Mouse (Mus musculus): Measurements from ENCODE around the gene Sall1. TPM values are rescaled to one million over a fixed set of nuclear protein-coding genes. Genes with fewer than 3 reads are reported as not detected.

Gene Sall1
- polyA plus RNA-seq, 1 experiment from 2014 or later, result 2.4 TPM

DNA sequence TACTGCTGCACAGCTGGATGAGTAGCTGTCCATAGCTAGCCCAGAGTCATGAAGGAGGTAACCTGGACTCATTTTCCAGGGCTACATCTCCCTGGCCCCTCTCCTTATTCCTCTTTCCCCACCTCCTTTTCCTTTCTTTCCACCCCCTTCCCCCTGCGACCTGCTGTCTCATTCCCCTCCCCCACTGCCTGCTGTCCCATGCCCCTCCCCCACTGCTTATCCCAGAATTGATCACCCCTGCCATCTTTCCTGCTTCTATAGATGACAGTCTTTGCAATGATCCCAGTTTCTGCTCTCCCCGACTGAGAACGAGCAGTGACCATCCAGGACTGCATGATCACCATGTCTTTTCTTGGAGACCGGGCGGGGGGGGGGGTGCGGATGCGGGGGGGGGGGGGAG is 35.2 kb downstream of the Sall1 start:
- H3K27me3 ChIP-seq (replicated peaks), result no peaks in the 10 kb centered on the region; the same call in 1 of the 2 replicates
- WGBS, result 28% methylated on average over 4 of the region's 7 CpGs
- no peak overlapping the region for H3K27ac ChIP-seq
- H3K4me1 ChIP-seq (replicated peaks), result peaks cover 16% of the 10 kb centered on the region
- H3K4me3 ChIP-seq (replicated peaks), result no peak overlapping the region
- H3K4me2 ChIP-seq (replicated peaks), result no peak overlapping the region
- no peaks in the 10 kb centered on the region for H3K36me3 ChIP-seq
- H3K9me3 ChIP-seq, result no peaks in the 10 kb centered on the region
- no peak for ATAC-seq
- no peak overlapping the region for H3K9ac ChIP-seq

DNA sequence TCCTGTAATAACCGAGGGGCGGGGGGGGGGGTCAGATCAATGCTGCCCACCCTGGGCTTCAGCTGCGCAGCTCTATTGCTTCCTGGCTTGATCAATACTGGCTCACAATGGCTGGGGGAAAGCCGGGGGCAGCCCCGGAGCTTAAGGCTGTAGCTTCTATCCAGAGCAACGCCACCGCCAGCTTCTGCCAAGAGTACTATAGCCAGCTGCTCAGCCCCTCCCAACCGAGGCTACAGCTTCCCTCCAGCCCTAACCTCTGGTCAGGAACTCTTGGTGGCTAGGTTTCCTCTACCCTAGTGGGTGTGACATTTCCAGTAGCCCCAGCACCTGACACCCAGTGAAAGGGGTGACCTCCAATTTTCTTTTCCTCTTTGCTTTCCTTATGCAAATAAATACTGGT is 36.8 kb downstream of the Sall1 start:
- Histone ChIP-seq H3K4me3 (replicated peaks) (no peak overlapping the region), H3K4me1 (replicated peaks) (peaks cover 20% of the 10 kb centered on the region), H3K36me3 (no peaks in the 10 kb centered on the region), H3K27ac (no peak overlapping the region), H3K27me3 (replicated peaks) (no peaks in the 10 kb centered on the region; the same call in 1 of the 2 replicates), H3K4me2 (replicated peaks) (peak overlapping the region; percentile 96), H3K9me3 (no peaks in the 10 kb centered on the region), H3K9ac (no peak overlapping the region)
- WGBS, result 7% methylated on average over 8 of the region's 8 CpGs
- ATAC-seq, result peak; percentile 55

DNA sequence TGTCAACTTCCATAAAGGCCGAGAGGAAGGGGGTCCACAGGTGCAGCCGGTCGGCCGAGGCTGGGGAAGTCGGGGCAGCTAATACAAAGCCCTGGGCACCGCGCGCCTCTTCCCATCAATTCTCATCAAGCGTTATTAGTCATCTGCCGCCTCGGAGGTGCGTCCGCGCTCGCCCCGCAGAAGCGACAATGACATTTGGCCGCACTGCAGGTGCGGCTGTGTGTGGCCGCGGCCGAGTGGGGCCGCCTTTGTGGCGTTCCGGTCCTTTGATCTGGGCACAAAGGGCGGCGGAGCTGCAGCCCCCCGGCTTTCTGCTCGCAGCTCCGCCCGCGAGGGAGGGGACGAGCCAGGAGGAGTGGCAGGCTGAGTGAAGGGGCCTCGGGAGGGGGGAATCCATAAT is 37.5 kb downstream of the Sall1 start:
- H3K27me3 ChIP-seq (replicated peaks), result no peaks in the 10 kb centered on the region; the same call in 1 of the 2 replicates
- peak overlapping the region; percentile 39 for H3K9ac ChIP-seq
- WGBS, result under 1% methylated on average over 34 of the region's 34 CpGs
- peak overlapping the region; percentile 49 for H3K4me3 ChIP-seq (replicated peaks)
- no peak overlapping the region for H3K27ac ChIP-seq
- no peak for ATAC-seq
- no peaks in the 10 kb centered on the region for H3K9me3 ChIP-seq
- H3K4me1 ChIP-seq (replicated peaks), result peaks cover 23% of the 10 kb centered on the region
- peak overlapping the region; percentile 96 for H3K4me2 ChIP-seq (replicated peaks)
- no peaks in the 10 kb centered on the region for H3K36me3 ChIP-seq

DNA sequence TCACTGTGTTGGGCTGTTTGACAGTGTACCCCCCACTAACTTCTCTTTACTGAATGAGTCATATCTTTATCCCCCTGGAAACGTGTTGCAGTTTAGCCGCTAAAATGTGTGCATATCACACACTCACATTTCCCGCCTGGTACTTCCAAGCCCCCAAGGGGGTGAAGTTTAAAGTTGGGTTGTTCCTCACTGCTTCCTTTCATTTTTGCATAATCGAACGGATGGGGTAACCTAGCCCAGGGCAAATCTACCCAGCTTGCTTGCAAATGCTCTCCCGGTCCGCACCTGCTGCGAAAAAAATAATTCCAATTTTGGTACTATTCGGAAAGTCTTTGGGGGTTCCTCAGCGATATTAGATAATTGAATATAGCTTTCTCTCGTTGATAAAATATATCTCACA is 38.2 kb downstream of the Sall1 start:
- H3K27ac ChIP-seq, result no peak overlapping the region

DNA sequence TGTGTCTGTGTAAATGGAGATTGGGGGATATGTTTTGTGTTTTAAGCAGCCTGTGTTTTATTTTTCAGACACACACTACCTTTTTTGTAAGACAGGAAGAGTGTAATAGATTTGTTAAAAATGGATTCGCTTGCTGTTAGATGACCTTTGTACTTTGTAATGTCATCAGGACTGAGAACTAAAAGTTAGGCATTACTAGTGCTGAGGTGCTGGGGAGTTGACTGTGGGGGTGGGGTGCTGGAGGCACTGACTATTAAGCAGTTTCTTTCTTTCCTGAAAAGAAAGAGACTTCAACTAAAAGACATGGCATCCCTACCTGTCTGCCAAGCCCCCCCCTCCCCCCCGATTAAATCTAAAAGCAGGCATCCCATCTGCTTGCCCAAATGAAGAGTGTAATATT is 39.9 kb downstream of the Sall1 start:
- Histone ChIP-seq H3K4me2 (replicated peaks) (no peak overlapping the region), H3K27ac (no peak overlapping the region), H3K4me1 (replicated peaks) (peaks cover 23% of the 10 kb centered on the region), H3K27me3 (replicated peaks) (no peaks in the 10 kb centered on the region; the same call in 1 of the 2 replicates), H3K9ac (no peak overlapping the region), H3K9me3 (no peaks in the 10 kb centered on the region), H3K36me3 (no peaks in the 10 kb centered on the region), H3K4me3 (replicated peaks) (no peak overlapping the region)
- no peak for ATAC-seq
- WGBS, result 24% methylated on average over 2 of the region's 2 CpGs

More for the DNA sequence above, 38.2 kb downstream of the Sall1 start:
- no peak for ATAC-seq
- Histone ChIP-seq H3K9me3 (no peaks in the 10 kb centered on the region), H3K27me3 (replicated peaks) (no peaks in the 10 kb centered on the region; the same call in 1 of the 2 replicates), H3K4me1 (replicated peaks) (peaks cover 23% of the 10 kb centered on the region), H3K4me3 (replicated peaks) (0 out of 2 replicates have a peak overlapping the region, but pooled peaks have one; percentile 49), H3K9ac (no peak overlapping the region), H3K4me2 (replicated peaks) (peak overlapping the region; percentile 96), H3K36me3 (no peaks in the 10 kb centered on the region)
- 41% methylated on average over 11 of the region's 11 CpGs for WGBS

DNA sequence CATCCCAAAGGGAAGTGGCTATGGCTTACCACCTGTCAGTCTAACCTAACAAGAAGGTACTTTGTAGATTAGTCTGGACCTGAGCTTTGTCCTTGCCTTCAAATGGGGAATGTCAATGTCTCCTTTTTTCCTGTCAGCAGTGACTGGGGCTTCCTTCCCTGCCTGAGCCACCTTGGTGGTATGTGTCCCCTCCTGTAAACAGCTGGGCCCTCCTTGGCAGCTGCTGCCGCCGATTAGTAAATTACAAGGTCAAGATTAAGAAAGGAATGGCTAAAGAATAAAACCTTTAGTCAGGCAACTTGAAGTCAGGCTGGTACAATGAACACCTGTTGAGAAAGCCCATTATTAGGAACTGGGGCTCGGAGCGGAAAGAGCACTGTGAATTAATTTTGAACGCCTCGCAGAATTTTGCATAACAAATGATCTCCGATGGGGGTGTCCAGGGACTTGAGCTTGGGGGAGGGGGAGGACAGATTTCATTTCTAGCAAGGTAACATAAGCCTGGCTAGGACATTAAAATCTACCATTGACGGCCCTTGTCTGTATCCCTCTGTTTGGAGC is 40.5 kb downstream of the Sall1 start:
- H3K4me1 ChIP-seq (replicated peaks), result peaks cover 23% of the 10 kb centered on the region
- no peak for ATAC-seq
- H3K9ac ChIP-seq, result no peak overlapping the region
- H3K27ac ChIP-seq, result no peak overlapping the region
- H3K9me3 ChIP-seq, result no peaks in the 10 kb centered on the region
- H3K27me3 ChIP-seq (replicated peaks), result no peaks in the 10 kb centered on the region; the same call in 1 of the 2 replicates
- H3K36me3 ChIP-seq, result no peaks in the 10 kb centered on the region
- H3K4me3 ChIP-seq (replicated peaks), result no peak overlapping the region
- WGBS, result 56% methylated on average over 8 of the region's 8 CpGs
- H3K4me2 ChIP-seq (replicated peaks), result no peak overlapping the region

DNA sequence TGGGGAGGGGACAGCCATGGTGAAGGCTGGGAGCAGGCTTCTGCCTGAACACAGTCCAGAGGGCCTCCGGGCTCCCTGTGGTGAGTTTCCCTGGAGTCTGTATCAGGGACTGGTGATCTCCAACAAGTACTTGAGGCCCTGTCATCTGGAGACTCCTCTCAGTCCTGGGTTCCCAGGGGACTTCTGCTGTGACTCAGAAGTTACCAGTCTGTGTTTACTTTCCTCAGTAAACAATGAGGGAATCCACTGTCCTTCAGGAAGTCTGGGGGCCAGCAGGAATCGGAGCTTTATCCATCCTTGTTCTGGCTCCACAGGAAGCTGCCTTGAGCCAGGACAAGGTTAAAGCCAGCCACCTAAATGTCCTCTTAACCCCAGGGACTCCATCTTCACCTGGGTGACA is 41.8 kb downstream of the Sall1 start:
- no peak overlapping the region for H3K4me2 ChIP-seq (replicated peaks)
- 44% methylated on average over 2 of the region's 2 CpGs for WGBS
- no peak overlapping the region for H3K4me3 ChIP-seq (replicated peaks)
- H3K27ac ChIP-seq, result no peak overlapping the region
- H3K4me1 ChIP-seq (replicated peaks), result peaks cover 16% of the 10 kb centered on the region
- no peaks in the 10 kb centered on the region; the same call in 1 of the 2 replicates for H3K27me3 ChIP-seq (replicated peaks)
- no peaks in the 10 kb centered on the region for H3K9me3 ChIP-seq
- no peak overlapping the region for H3K9ac ChIP-seq
- H3K36me3 ChIP-seq, result no peaks in the 10 kb centered on the region
- no peak for ATAC-seq

DNA sequence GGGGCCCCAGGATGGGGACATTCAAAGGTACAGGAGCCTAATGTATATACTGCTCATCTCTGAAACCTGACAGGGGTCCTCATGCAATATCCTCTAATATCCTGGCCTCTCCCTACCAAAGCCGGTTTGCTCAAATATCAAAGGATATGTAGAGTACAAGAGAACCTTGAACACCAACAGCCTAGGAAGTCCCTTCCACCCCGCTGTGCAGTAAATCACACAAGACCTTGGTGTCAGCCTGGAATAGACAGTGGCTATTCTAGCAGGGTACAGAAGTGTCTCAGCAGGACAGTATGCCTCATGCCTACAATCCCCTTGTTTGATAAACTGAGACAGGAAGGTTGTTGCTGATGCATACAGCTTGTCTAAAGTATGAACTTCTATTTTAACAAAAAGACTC is 46.7 kb downstream of the Sall1 start:
- Histone ChIP-seq H3K4me1 (replicated peaks) (0 out of 2 replicates have a peak, but pooled peaks cover 5% of the 10 kb centered on the region), H3K9me3 (no peaks in the 10 kb centered on the region), H3K27me3 (replicated peaks) (no peaks in the 10 kb centered on the region), H3K36me3 (no peaks in the 10 kb centered on the region), H3K4me3 (replicated peaks) (no peak overlapping the region), H3K27ac (no peak overlapping the region), H3K4me2 (replicated peaks) (no peak overlapping the region), H3K9ac (no peak overlapping the region)
- 87% methylated on average over 2 of the region's 2 CpGs for WGBS
- ATAC-seq, result no peak

DNA sequence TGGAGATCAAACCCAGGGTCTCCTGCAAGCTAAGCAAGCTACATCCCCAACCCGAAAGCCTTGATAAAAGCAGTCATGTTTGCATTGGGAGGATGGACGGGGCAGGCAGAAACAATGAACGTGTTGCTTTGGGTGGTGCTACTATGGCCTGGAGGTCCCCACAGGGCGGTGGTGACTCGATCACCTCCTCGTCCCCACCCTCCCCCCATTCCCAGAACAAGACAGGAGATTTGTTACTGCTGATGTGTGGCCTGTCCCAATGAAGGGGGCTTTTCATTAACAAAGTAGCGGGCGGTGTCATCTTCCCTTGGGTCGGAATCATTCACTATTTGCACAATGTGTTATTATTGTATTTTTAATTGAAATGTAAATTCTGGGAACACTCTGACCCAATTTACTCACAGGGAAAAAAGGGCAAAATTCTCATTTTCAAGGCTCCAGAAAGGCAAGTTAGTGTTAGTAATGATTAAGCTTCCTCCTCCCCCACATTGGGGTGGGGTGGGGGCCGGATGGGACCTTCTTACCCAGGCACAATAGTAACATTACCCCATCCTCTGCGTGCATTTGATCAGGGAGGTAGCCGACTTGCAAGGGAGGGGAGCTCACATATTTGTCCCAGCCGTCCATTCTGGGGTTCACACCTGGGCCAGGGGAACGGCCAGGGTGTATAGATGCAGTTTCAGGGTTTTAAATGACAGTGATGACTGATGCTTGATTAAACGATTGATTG is 52.0 kb downstream of the Sall1 start:
- 0 out of 2 replicates have a peak, but pooled peaks cover 2% of the 10 kb centered on the region for H3K27me3 ChIP-seq (replicated peaks)
- H3K4me1 ChIP-seq (replicated peaks), result no peaks in the 10 kb centered on the region
- 69% methylated on average over 15 of the region's 15 CpGs for WGBS
- H3K9ac ChIP-seq, result no peak overlapping the region
- H3K36me3 ChIP-seq, result no peaks in the 10 kb centered on the region
- H3K4me3 ChIP-seq (replicated peaks), result no peak overlapping the region
- H3K9me3 ChIP-seq, result no peaks in the 10 kb centered on the region
- no peak overlapping the region for H3K4me2 ChIP-seq (replicated peaks)
- no peak overlapping the region for H3K27ac ChIP-seq
- no peak for ATAC-seq

DNA sequence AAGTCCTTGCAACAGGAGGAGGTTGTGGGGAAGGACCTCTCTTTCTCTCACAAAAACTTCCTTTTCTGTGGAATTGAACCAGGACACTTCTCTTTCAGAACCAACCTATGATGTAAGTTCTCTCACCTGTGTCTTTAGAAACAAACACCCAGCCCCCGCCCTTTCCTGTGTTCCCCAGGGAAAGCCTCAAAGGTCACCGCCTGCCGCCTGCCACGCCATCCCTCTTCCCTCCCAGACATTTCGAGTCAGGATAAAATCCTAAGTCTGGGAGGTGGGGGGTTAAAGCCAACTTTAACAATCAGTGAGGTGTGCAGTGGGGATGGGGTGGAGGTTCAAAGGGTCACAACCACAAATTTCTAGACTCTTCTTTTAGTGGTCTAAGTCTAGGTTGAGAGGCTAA is 52.8 kb downstream of the Sall1 start:
- H3K4me3 ChIP-seq (replicated peaks), result no peak overlapping the region
- no peak overlapping the region for H3K27ac ChIP-seq
- H3K36me3 ChIP-seq, result no peaks in the 10 kb centered on the region
- H3K9me3 ChIP-seq, result no peaks in the 10 kb centered on the region
- no peak overlapping the region for H3K9ac ChIP-seq
- 53% methylated on average over 5 of the region's 5 CpGs for WGBS
- 0 out of 2 replicates have a peak, but pooled peaks cover 2% of the 10 kb centered on the region for H3K27me3 ChIP-seq (replicated peaks)
- H3K4me1 ChIP-seq (replicated peaks), result no peaks in the 10 kb centered on the region
- no peak for ATAC-seq
- H3K4me2 ChIP-seq (replicated peaks), result no peak overlapping the region

DNA sequence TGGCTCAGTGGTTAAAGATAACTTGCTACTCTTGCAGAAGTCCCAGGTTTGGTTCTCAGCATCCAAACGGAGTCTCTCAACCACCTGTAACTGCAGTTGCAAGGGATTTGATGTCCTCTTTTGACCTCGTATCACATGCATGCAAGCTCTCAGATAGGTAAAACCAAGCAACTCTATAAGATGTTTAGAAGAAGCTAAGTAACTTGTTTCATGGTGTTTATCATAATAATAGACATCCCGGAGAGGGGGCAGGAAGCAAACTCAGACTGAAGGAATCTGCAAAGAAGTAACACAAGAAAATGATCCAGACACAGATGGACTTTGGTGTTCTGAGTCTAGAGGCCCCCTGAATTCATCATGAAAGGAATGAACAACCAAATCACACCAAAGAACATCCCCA is 55.0 kb downstream of the Sall1 start:
- Histone ChIP-seq H3K4me1 (replicated peaks) (no peaks in the 10 kb centered on the region), H3K4me3 (replicated peaks) (no peak overlapping the region), H3K4me2 (replicated peaks) (no peak overlapping the region), H3K9me3 (no peaks in the 10 kb centered on the region), H3K9ac (no peak overlapping the region), H3K27me3 (replicated peaks) (0 out of 2 replicates have a peak, but pooled peaks cover 2% of the 10 kb centered on the region), H3K36me3 (no peaks in the 10 kb centered on the region), H3K27ac (no peak overlapping the region)
- WGBS, result 75% methylated on average over 3 of the region's 3 CpGs
- no peak for ATAC-seq

DNA sequence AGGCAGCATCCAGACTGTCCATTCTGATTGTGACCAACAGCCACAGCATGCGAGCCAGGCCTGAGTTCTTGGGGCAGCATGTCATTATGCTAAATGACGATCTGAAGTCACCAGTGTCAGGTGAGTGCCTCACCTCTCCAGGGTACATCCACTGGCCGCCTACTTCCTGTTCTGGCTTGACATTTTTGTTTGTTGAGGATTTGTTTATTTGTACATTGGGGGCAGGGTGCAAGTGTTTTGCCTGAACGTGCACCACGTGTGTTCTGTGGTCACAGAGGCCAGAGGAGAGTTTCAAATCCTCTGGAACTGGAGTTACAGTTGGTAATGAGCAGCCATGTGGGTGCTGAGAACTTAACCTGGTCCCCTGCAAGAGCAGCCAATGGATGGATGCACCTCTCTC is 60.5 kb downstream of the Sall1 start:
- no peak for ATAC-seq
- no peaks in the 10 kb centered on the region for H3K36me3 ChIP-seq
- H3K27me3 ChIP-seq (replicated peaks), result no peaks in the 10 kb centered on the region
- no peak overlapping the region for H3K9ac ChIP-seq
- H3K4me2 ChIP-seq (replicated peaks), result no peak overlapping the region
- H3K9me3 ChIP-seq, result no peaks in the 10 kb centered on the region
- no peak overlapping the region for H3K27ac ChIP-seq
- no peaks in the 10 kb centered on the region for H3K4me1 ChIP-seq (replicated peaks)
- 78% methylated on average over 5 of the region's 5 CpGs for WGBS
- H3K4me3 ChIP-seq (replicated peaks), result no peak overlapping the region

Measured in intestine, embryonic 15.5 days (tissue).